Mouse (Mus musculus) MEL-GATA-1-ER (cell line): ENCODE results near the gene Bst1.

Experiments
- DNase-seq: peaks from one replicate; pipeline ENCODE4 v3.0.0-alpha.2; 2012; ENCODE audit warnings: low read depth; ENCODE audit errors: extremely low read depth

Gene Bst1

GRCm38 (mm10) chr5:43818695-43819094 is at the start of gene Bst1:
Gene Bst1 (plus strand): TSS chr5:43818885.
- no peak for DNase-seq

- DNase-seq = peak; percentile 83
Observed at GRCm38 (mm10) chr5:43770618-43771354, 47.9 kb upstream of the Bst1 start.

- DNase-seq = no peak
Observed at GRCm38 (mm10) chr5:43771555-43771954, 47.1 kb upstream of the Bst1 start.

- no peak for DNase-seq
Observed at GRCm38 (mm10) chr5:43776407-43776806, 42.3 kb upstream of the Bst1 start.

- no peak for DNase-seq
Observed at GRCm38 (mm10) chr5:43776993-43777392, 41.7 kb upstream of the Bst1 start.

GRCm38 (mm10) chr5:43778583-43778982 is 40.1 kb upstream of the Bst1 start:
- DNase-seq = no peak

GRCm38 (mm10) chr5:43781423-43781976 is 37.2 kb upstream of the Bst1 start:
- DNase-seq = no peak

- no peak for DNase-seq
Observed at GRCm38 (mm10) chr5:43781977-43782930, 36.4 kb upstream of the Bst1 start.

- DNase-seq = no peak
Observed at GRCm38 (mm10) chr5:43783996-43784395, 34.7 kb upstream of the Bst1 start.

- DNase-seq = no peak
Observed at GRCm38 (mm10) chr5:43786607-43787006, 32.1 kb upstream of the Bst1 start.

GRCm38 (mm10) chr5:43787976-43788752 is 30.5 kb upstream of the Bst1 start:
- no peak for DNase-seq

- DNase-seq = no peak
Observed at GRCm38 (mm10) chr5:43792354-43792753, 26.3 kb upstream of the Bst1 start.

- DNase-seq = no peak
Observed at GRCm38 (mm10) chr5:43799530-43799929, 19.2 kb upstream of the Bst1 start.

- DNase-seq = no peak
Observed at GRCm38 (mm10) chr5:43800700-43801099, 18.0 kb upstream of the Bst1 start.

- DNase-seq = no peak
Observed at GRCm38 (mm10) chr5:43801253-43801652, 17.4 kb upstream of the Bst1 start.

GRCm38 (mm10) chr5:43801798-43802197 is 16.9 kb upstream of the Bst1 start:
- no peak for DNase-seq

GRCm38 (mm10) chr5:43805401-43805800 is 13.3 kb upstream of the Bst1 start:
- DNase-seq = no peak

- DNase-seq = no peak
Observed at GRCm38 (mm10) chr5:43806340-43806739, 12.3 kb upstream of the Bst1 start.

GRCm38 (mm10) chr5:43806914-43807313 is 11.8 kb upstream of the Bst1 start:
- no peak for DNase-seq

- DNase-seq = no peak
Observed at GRCm38 (mm10) chr5:43807744-43808696, 10.7 kb upstream of the Bst1 start.
